Mouse (Mus musculus): ENCODE measurements at regions not wholly inside any gene's neighbourhood (a gene's known extent, or its start where the extent isn't known, plus 50 kb on each side); places are given as distances from the start of the nearest gene placed in this dataset.

DNA sequence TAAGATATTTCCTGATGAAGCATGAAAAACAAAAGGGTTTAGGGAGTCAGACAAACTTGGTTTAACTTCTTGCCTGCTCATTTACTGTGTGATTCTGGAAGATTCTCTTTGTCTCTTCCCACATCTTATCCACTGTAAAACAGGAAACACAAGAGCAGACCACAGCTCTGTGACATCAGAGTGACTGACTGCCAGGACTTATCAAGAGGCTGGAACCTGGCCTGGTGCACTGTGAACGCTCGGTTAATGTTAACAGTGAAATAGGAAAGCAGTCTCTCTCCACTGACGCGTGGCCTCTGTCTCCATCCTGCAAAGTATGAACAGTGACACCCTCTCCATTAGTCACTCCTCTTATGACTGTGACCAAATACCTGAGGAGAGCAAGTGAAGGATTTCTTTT, 73.1 kb upstream of the Noct start:
- peak; percentile 59 to 68 for DNase-seq

GRCm38 (mm10) chr3:51155621-51156020, 68.6 kb upstream of the Noct start:
- no peak for DNase-seq

DNA sequence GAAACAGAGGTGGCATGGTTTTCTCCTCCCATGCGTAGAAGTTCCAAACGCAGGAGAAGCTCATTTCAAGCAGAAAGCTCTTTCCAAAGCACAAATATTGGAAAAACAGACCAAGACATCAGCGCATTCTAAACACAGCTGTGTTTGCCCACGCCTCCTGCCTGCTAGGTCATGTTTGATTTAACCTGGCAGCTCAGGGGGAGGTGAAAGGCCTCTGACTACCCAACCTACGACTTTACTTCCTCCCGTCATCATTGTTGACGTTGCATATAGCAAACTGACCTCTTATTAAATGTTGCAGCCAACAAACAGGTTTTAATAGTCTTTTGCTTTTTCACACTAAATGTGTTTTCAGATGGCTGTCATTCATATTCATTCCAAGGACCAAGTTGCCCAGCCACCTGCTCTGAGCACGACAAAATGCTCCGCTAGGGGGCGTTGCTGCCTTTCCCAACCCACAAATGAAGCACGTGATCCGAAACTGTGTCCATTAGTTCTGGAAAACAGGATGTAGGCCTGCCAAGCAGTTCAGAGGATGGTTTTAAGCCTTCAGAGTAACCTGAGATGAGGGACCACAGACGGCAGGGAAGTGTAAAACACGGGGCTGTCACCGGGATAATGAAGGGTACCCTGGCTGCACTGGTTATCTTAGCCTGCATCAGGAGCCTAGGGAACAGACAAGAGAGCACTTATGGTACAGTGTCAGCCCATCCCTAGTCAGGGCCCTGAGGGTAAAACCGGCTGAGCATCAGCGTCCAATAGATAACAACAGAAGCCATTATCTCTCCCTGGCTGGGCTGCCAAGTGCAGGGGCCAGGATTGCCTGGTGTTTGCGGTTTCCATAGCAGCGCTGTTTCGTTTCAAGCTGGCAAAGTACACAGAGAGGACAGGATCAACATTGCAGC, 67.6 kb upstream of the Noct start:
- peak; percentile 87 to 90 for DNase-seq

- DNase-seq: no peak
Observed at GRCm38 (mm10) chr3:51157291-51157650, 67.0 kb upstream of the Noct start.

GRCm38 (mm10) chr3:51158449-51158848, 65.8 kb upstream of the Noct start:
- DNase-seq: no peak

DNA sequence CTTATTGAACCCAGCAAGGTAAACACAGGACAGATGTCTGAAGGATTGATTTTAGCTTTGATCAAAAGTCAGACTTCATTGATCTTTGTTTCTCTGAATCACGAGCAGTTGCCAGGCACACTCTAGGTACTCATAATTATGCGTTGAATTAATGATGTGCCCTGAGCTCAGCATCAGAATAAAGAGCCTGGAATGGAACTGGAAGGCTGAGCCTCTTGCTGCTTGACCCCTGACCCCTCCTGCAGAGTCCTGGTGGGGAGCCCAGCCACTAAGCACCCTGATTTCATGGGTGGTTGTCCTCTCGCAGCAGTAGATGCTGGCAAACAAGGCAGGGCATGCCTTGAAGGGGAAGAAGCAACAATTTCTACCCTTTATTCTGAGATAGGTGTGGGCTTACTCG, 64.9 kb upstream of the Noct start:
- peak in 1 of 2 experiments; percentile 57 for DNase-seq

DNA sequence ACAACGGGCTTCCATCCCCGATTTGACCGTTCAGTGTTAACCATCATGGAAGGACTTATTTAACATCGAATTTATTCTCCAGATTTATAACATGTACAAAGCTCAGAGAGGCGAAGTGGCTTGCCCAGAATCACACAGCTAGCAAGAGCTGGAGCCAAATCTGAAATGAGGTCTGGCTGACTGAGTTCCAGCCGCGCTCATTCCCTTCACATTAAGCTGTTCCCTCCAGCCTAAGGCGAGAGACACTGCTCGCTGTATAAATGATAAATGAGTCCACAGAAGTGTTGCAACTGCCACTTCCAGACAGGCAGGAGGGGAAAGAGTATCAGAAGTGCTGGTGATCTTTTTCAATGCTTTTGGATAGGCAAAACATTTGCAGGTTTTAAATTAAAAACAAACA, 64.4 kb upstream of the Noct start:
- peak; percentile 58 to 67 for DNase-seq

- DNase-seq: no peak
Observed at GRCm38 (mm10) chr3:51160625-51161024, 63.6 kb upstream of the Noct start.

DNA sequence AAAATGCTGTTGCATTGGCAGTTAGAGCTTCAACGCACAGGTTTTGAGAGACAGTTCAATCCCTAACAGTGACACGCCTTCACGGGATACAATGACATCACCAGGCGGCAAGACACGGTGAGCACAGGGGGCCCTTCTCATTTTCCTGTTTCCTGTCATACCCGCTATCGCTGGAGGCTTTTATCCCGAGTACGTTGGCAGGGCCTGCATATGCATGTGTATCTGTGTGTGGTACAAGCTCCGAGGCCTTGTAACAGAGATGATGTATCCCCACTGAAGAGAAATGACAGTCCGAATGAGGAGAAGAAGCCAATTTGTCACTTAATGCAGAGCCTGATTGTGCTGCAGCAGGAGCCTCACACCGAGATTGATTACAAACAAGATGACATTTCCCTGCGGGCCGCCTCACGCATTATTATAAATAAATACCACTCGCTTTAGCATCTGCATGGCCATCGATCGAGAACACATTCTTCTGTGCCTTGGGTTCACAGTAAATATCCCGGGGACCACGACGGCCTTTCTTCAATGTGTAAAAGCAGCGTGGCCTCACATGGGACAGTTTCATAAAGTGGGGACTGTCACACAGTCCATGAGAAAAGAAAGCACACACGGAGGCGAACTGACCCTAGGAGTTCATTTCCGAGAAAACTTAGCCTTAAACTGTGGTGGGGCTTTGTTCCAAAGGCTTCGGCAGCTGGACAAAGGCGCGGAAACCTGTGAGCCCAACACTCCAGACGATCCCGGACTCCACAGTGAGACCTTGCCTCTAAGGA, 54.9 kb upstream of the Noct start:
- DNase-seq: no peak

- peak; percentile 95 to 97 for DNase-seq
Observed at GRCm38 (mm10) chr3:51170225-51170852, 53.9 kb upstream of the Noct start.
